Mouse (Mus musculus) G1E (cell line): ENCODE measurements around the gene Scfd2.

ENCODE experiments used
- CTCF ChIP-seq: IDR thresholded peaks from 2 replicates; pipeline ENCODE4 v1.5.1; 2012; ENCODE audit warnings: low read depth, low read length, inconsistent platforms, mixed read lengths
- GATA1 ChIP-seq: IDR thresholded peaks from 2 replicates; pipeline ENCODE4 v1.6.1; 2012; ENCODE audit warnings: borderline replicate concordance, low read length, inconsistent platforms, mixed read lengths
- POLR2AphosphoS5 ChIP-seq: IDR thresholded peaks from 2 replicates; pipeline ENCODE4 v1.6.1; 2012; ENCODE audit warnings: low read depth, low read length, inconsistent platforms; ENCODE audit not compliant: insufficient replicate concordance

GRCm38 (mm10) chr5:74172208-74172607 lies 359.4 kb downstream of the Scfd2 start:
- TF ChIP-seq CTCF: no peak
- TF ChIP-seq POLR2AphosphoS5: no peak
- no peak for TF ChIP-seq GATA1
